Mouse (Mus musculus) midbrain, postnatal 0 days (tissue): ENCODE data around the gene Ace3. TPM values are rescaled to one million over a fixed set of nuclear protein-coding genes. Genes with fewer than 3 reads are reported as not detected.

Experiments
- ATAC-seq: fragments of 200-750 bp; cut with Nextera tagmentation; 2 replicates; pipeline ENCODE4 v1.8.0; 2017; ENCODE audit warnings: moderate number of reproducible peaks, mild to moderate bottlenecking, moderate TSS enrichment, moderate library complexity; ENCODE audit not compliant: low FRiP score
- DNase-seq: peaks from one replicate; pipeline ENCODE4 v3.0.0-alpha.2; 2015; ENCODE audit warnings: low spot score
- H3K27ac ChIP-seq: fragments of 300-500 bp; sonication (generic); 2 replicates; pipeline ENCODE4 v1.5.1; 2014; ENCODE audit warnings: low read depth, mild to moderate bottlenecking, low read length, mixed read lengths
- H3K27me3 ChIP-seq: fragments of 300-500 bp; sonication (generic); 2 replicates; pipeline ENCODE4 v1.6.1; 2014; ENCODE audit warnings: low read length, control low read depth, mixed read lengths; ENCODE audit not compliant: insufficient read depth
- H3K36me3 ChIP-seq: fragments of 300-500 bp; sonication (generic); 2 replicates; pipeline ENCODE4 v1.6.1; 2014; ENCODE audit warnings: low read length, control low read depth, mixed read lengths; ENCODE audit not compliant: insufficient read depth
- H3K4me1 ChIP-seq: fragments of 300-500 bp; sonication (generic); 2 replicates; pipeline ENCODE4 v1.6.1; 2014; ENCODE audit warnings: mild to moderate bottlenecking, control low read depth, antibody characterized with exemption, low read length, mixed read lengths; ENCODE audit not compliant: insufficient read depth
- H3K4me2 ChIP-seq: fragments of 300-500 bp; sonication (generic); 2 replicates; pipeline ENCODE4 v1.6.1; 2014; ENCODE audit warnings: low read depth, mild to moderate bottlenecking, low read length, mixed read lengths; ENCODE audit not compliant: poor library complexity, severe bottlenecking
- H3K4me3 ChIP-seq: fragments of 300-500 bp; sonication (generic); 2 replicates; pipeline ENCODE4 v1.5.1; 2014; ENCODE audit warnings: low read depth, mild to moderate bottlenecking, low read length, moderate library complexity
- H3K9ac ChIP-seq: fragments of 300-500 bp; sonication (generic); replicated peaks from 2 replicates; pipeline ENCODE4 v1.6.1; 2014; ENCODE audit warnings: mild to moderate bottlenecking, low read length, moderate library complexity, mixed read lengths; ENCODE audit not compliant: poor library complexity, severe bottlenecking
- H3K9me3 ChIP-seq: fragments of 300-500 bp; sonication (generic); 2 replicates; pipeline ENCODE4 v1.6.1; 2016; ENCODE audit warnings: low read length, control low read depth
- CTCF ChIP-seq: IDR thresholded peaks from 2 replicates; pipeline ENCODE4 v1.5.1; 2016; ENCODE audit warnings: antibody characterized with exemption, mild to moderate bottlenecking
- WGBS: fragments of 180-500 bp; shearing (Covaris S2); extraction: QIAGEN DNeasy Blood & Tissue Kit; methylation state at CpG from one replicate; pipeline ENCODE4 v1.1.7; 2014; 5-methylcytosine and 5-hydroxymethylcytosine counted together
- polyA plus RNA-seq: library from polyadenylated mRNA; unstranded; fragments of >200 nt; fragmentation: Nextera tagmentation; extraction: Ambion mirVana; gene quantifications from 2 replicates; pipeline ENCODE4 v1.2.1, GENCODE M21; 2015
- total RNA-seq: library from RNA; depleted of rRNA; stranded (reverse); fragments of >200 nt; gene quantifications from 2 replicates; pipeline ENCODE4 v1.2.3, GENCODE M21; 2014

Ace3 gene
- total and polyA plus RNA-seq, 2 experiments from 2014 or later, result not detected

- peak; percentile 18 for DNase-seq
- Histone ChIP-seq H3K9ac (no peak overlapping the region), H3K4me3 (no peak overlapping the region), H3K36me3 (0 out of 2 replicates have a peak, but pooled peaks cover 2% of the 10 kb centered on the region), H3K4me2 (no peak overlapping the region), H3K4me1 (no peaks in the 10 kb centered on the region), H3K9me3 (no peaks in the 10 kb centered on the region), H3K27me3 (no peaks in the 10 kb centered on the region; the same call in 1 of the 2 replicates), H3K27ac (no peak overlapping the region)
- no peak for TF ChIP-seq CTCF
- WGBS, result 96% methylated on average over 6 of the region's 6 CpGs
- ATAC-seq, result no peak
These were observed 19.9 kb upstream of the Ace3 start for GRCm38 (mm10) chr11:105974593-105974992.

DNA sequence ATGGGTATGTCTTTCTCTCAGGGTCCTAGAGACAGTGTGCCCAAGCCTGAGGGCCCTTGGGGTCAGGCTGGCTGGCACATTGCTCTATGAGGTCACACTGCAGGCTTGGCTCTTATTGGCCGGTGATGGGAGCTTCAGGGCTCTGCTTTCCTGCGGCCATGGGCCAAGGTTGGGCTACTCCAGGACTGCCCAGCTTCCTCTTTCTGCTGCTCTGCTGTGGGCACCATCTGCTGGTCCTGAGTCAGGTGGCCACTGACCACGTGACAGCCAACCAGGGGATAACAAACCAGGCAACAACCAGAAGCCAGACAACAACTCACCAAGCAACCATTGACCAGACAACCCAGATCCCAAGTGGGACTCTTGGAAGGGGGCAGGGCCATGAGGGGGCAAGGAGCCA lies 19.4 kb upstream of the Ace3 start:
- 76% methylated on average over 3 of the region's 3 CpGs for WGBS
- Histone ChIP-seq H3K9me3 (no peaks in the 10 kb centered on the region), H3K4me2 (no peak overlapping the region), H3K27ac (no peak overlapping the region), H3K9ac (no peak overlapping the region), H3K27me3 (no peaks in the 10 kb centered on the region; the same call in 1 of the 2 replicates), H3K4me3 (no peak overlapping the region), H3K4me1 (no peaks in the 10 kb centered on the region), H3K36me3 (0 out of 2 replicates have a peak, but pooled peaks cover 2% of the 10 kb centered on the region)
- ATAC-seq, result no peak
- no peak for DNase-seq
- TF ChIP-seq CTCF, result no peak

- H3K9ac ChIP-seq, result no peak overlapping the region
- no peak overlapping the region for H3K4me2 ChIP-seq
- no peaks in the 10 kb centered on the region for H3K4me1 ChIP-seq
- H3K4me3 ChIP-seq, result no peak overlapping the region
- TF ChIP-seq CTCF, result no peak
- H3K27ac ChIP-seq, result no peak overlapping the region
- H3K9me3 ChIP-seq, result no peaks in the 10 kb centered on the region
- H3K36me3 ChIP-seq, result 0 out of 2 replicates have a peak, but pooled peaks cover 2% of the 10 kb centered on the region
- ATAC-seq (no peak), DNase-seq (no peak)
- WGBS, result 93% methylated on average over 5 of the region's 5 CpGs
- H3K27me3 ChIP-seq, result no peaks in the 10 kb centered on the region
These were observed 18.8 kb upstream of the Ace3 start for GRCm38 (mm10) chr11:105975636-105976035.

- Histone ChIP-seq H3K4me2 (no peak overlapping the region), H3K9ac (no peak overlapping the region), H3K27me3 (no peaks in the 10 kb centered on the region), H3K4me3 (no peak overlapping the region), H3K27ac (no peak overlapping the region), H3K9me3 (no peaks in the 10 kb centered on the region), H3K36me3 (0 out of 2 replicates have a peak, but pooled peaks cover 2% of the 10 kb centered on the region), H3K4me1 (no peaks in the 10 kb centered on the region)
- TF ChIP-seq CTCF, result no peak
- no peak for DNase-seq
- 79% methylated on average over 2 of the region's 2 CpGs for WGBS
- ATAC-seq, result no peak
These were observed 16.2 kb upstream of the Ace3 start for GRCm38 (mm10) chr11:105978232-105978631.

DNA sequence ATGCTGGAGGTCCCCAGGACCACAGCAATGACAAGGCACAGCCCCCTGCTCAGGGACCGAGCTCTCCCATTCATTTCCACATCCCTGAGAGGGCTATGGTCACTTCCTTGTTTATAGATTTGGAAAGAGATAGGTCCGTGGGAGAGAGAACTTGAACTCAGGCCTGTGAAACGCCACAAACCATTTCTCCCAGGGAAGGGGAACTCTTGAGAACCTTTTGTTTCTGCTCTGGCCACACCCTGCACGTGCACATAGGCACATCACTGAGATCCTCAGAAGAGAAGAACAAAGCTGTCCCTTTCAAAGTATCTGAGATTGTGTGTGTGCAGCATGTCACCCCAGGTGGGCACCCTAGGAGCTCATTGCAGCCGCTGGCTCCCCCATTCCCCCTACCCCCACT lies 15.8 kb upstream of the Ace3 start:
- no peaks in the 10 kb centered on the region for H3K27me3 ChIP-seq
- 0 out of 2 replicates have a peak, but pooled peaks cover 2% of the 10 kb centered on the region for H3K36me3 ChIP-seq
- H3K9me3 ChIP-seq, result no peaks in the 10 kb centered on the region
- H3K4me1 ChIP-seq, result no peaks in the 10 kb centered on the region
- DNase-seq, result no peak
- 52% methylated on average over 5 of the region's 5 CpGs for WGBS
- no peak for TF ChIP-seq CTCF
- H3K4me3 ChIP-seq, result no peak overlapping the region
- no peak overlapping the region for H3K27ac ChIP-seq
- H3K9ac ChIP-seq, result no peak overlapping the region
- no peak for ATAC-seq
- no peak overlapping the region for H3K4me2 ChIP-seq

GRCm38 (mm10) chr11:105984452-105984851 lies 10.0 kb upstream of the Ace3 start:
- DNase-seq (no peak), ATAC-seq (no peak)
- Histone ChIP-seq H3K27ac (no peak overlapping the region), H3K36me3 (peaks cover 3% of the 10 kb centered on the region; the same call in 1 of the 2 replicates), H3K4me1 (no peaks in the 10 kb centered on the region), H3K4me2 (no peak overlapping the region), H3K9ac (no peak overlapping the region), H3K27me3 (no peaks in the 10 kb centered on the region), H3K9me3 (no peaks in the 10 kb centered on the region), H3K4me3 (no peak overlapping the region)
- TF ChIP-seq CTCF, result no peak
- WGBS, result 47% methylated on average over 4 of the region's 4 CpGs
